Mouse (Mus musculus) lung, postnatal 0 days (tissue): ENCODE results near the gene Dlgap5.

Experiments
- CTCF ChIP-seq: IDR thresholded peaks from 2 replicates; pipeline ENCODE4 v1.5.1; 2016; ENCODE audit warnings: antibody characterized with exemption, mild to moderate bottlenecking
- EP300 ChIP-seq: IDR thresholded peaks from 2 replicates; pipeline ENCODE4 v1.6.1; 2016; ENCODE audit warnings: antibody characterized with exemption, mild to moderate bottlenecking, control low read depth

- TF ChIP-seq CTCF: no peak
- no peak for TF ChIP-seq EP300
Measured at GRCm38 (mm10) chr14:47462453-47462852, 44.2 kb upstream of the Dlgap5 start.
